Mouse (Mus musculus) left cerebral cortex, adult 9 months (tissue): ENCODE measurements around the gene AU041133.
"Not testable (repeated sequence)": the region's sequence is repeated elsewhere in the genome, so short reads cannot be mapped to it uniquely, and the experiment has no call there.

Source experiments
- DNase-seq, 2 experiments: peaks; one replicate each; pipeline ENCODE4 v3.0.0; 2022; ENCODE audit warnings: low spot score in 2 of 2

Gene AU041133

DNA sequence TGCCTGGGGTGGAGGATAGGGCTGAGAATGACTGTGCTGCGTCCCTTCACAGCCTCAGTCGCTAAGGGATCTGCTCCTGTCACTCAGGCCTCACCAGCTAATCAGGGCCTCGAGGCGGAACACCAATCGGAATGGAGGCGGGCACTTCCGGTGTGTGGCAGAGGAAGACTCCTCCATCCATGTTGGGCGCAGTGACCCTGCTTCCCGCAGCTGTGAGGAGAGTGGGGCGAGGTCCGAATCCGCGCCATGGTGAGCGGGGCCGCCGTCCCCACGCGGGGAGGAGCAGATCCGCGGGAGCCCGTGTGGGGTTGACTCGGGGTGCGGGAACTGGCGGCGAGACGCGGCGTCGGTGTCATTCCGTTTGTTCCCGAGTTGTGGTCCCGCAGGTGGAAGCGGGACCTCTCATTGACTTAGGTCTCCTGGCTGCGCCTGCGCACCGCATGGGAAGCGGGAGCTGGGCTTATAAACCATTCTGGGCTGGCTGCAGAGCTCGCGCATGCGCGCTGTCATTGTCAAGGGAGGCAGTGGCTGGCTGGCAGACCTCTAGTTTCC is at the start of gene AU041133:
AU041133 (plus strand) TSS at position 164 of the 552 bp plus-strand sequence.
- peak; percentile 84 to 94 for DNase-seq

DNA sequence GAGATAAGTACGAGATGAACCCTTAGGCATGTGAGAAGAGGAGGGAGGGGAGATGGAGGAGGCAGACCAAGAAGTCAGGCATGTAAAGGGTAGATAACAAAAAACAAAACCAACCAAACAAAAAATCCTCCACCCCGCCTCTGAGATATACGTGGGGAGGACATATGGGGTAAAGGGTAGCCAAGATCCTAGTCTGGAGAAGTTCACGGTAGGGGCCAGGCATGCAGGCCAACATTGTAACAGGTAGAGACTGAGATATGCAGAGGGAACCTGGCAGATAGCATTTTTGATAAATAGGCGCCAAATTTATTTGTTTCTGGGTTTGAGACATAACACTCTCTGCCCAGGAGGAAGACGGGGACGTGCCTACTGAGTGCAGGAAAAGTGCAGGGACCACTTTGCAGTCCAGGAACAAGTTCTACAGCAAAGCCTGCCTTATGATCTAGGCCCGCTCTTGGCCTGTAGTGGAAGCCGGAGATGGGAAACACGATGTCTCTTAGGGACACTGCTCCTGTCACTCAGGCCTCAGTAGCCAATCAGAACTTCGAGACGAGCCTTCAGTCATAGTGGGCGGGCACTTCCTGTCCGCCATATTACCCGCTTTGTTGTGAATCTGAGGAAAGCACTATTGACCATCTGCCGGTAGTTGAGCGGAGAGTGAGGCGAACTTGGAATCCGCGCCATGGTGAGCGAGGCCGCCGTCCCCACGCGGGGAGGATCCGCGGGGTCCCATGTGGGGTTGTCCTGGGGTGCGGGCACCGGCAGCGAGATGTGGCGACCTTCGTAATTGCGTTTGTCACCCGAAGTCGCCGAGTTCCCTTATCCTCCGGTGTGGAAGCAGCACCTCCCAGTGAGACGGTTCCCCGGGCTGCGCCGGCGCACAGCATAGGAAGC is 44.8 kb upstream of the AU041133 start, which contains the start of gene BC024063:
BC024063 (plus strand) TSS at position 626 of the 894 bp plus-strand sequence.
- DNase-seq = peak; percentile 73 to 81

DNA sequence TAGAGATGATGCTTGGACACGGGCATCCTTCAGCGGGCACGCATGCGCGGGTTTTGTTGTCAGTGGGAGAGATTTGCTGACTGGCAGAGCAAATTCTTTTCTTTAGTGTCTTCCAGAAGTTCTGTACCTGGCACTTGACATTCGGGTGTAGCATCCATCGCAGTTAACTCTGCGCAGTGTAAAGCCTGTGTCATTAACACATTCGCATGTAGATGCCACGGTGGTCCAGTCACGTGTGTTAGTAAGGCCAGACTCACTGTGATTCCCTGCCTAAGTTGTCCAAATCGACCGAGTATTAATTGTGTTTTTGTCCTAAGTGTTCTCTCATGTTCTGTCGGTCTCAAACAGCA is 44.2 kb upstream of the AU041133 start:
- DNase-seq = not testable (repeated sequence)

DNA sequence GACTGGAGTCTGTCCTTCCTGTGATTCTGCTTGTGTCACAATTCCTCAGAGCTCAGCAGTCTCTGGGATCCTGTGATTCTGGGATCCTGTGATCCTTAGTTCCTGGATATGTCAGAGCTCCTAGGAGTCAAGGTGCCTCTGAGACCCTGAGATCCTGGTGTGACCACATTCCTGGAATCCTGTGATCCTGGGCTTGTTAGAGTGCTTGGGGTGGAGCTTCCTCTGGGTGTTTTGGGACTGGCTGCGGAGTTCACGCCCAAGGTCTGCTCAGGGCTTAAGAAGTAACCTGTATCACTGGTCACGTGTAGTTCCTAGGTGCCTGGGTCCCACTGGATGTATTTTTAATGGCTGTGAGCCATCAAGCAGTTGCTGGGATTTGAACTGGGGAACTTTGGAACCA is 10.6 kb upstream of the AU041133 start:
- DNase-seq = no peak

DNA sequence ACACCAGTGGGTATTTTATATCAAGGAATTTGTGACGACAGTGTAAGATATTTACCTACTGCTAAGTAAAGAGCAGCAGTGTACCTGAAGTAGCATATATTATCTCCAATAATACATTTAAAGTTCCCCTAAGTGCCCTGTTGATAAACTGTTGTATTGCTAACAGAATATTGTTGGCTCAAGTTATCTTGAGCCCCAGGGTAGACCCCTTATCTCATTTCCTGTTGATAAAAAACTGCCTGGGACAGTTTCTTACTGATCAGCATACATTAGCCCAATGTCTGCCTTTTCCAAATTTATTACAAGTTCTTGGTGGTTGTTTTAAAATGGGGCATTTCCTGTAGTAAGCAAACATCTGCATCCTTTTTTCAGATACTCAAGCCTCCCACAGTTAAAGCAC is 17.5 kb downstream of the AU041133 start:
- DNase-seq = no peak

DNA sequence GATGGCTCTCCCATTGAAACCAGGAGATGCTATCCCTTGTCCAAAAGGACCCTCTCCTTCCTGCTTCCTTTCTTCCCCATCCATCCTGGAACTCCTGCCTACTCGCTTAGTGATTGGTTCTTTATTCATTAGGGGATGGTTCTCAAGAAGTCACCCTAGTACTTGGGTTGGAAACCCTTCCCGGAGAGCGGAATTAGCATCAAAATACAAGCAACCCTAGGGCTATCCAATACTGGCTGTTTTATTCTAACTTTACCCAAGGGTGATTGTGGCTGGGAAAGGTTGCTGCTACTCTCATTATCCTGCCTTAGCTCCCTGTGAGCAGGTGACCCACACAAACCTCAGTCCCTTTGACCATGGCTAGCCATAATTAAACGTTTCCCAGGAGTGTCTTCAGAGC is 19.8 kb downstream of the AU041133 start:
- DNase-seq = no peak

DNA sequence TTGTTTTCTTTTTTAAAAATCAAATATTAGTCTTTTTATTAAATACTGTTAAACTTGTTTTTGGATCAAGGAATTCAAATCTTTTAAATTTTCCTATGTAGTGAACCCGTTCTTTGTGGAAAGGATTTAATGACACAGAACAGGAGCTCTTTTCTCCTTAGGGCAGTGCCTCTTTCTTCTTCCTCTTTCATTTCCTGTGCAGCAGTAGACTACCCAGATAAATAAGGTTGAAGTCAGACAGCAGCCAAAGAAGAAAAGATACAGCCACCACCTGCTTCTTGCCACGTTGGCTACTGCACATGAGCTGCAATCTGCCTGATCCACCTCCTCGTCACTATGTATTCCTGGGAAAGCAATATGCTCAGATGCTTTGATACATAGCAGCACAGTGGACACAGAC is 40.0 kb downstream of the AU041133 start:
- DNase-seq = no peak

DNA sequence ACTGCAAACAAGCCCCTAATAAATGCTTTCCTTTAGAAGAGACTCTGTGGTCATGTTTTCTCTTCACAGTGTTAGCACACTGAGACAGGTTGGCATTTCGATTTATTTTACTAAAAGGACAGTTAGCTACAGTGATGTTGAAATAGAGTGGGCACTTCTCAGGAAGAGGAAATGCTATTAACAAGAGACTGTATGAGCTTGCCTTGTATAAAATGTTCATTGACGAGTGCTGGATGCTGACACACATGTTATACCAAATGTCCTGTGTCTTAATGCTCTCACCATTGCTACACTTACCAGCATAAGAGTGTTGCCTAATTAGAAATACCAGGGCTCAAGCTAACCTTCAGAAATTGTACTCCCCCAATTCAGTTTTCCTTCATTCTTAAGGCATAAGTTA is 42.0 kb downstream of the AU041133 start:
- no peak for DNase-seq

DNA sequence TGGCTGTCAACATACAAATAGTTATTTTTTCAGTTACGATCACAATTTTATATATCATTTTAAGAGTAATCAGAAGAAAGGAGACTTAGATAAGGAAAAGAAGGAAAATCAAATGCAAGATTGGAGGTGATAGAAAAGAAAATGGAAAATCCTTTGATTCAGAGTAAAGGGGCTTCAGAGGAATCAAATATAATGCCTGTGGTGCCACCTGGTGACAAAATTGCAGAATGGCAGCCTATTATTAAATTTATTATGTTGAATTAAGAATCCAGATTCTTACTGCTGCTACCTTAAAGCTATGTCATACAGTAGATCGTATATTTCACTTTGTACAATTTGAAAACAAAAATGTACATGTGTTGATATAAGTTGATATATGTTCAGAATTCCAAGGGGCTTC is 43.0 kb downstream of the AU041133 start:
- no peak for DNase-seq

DNA sequence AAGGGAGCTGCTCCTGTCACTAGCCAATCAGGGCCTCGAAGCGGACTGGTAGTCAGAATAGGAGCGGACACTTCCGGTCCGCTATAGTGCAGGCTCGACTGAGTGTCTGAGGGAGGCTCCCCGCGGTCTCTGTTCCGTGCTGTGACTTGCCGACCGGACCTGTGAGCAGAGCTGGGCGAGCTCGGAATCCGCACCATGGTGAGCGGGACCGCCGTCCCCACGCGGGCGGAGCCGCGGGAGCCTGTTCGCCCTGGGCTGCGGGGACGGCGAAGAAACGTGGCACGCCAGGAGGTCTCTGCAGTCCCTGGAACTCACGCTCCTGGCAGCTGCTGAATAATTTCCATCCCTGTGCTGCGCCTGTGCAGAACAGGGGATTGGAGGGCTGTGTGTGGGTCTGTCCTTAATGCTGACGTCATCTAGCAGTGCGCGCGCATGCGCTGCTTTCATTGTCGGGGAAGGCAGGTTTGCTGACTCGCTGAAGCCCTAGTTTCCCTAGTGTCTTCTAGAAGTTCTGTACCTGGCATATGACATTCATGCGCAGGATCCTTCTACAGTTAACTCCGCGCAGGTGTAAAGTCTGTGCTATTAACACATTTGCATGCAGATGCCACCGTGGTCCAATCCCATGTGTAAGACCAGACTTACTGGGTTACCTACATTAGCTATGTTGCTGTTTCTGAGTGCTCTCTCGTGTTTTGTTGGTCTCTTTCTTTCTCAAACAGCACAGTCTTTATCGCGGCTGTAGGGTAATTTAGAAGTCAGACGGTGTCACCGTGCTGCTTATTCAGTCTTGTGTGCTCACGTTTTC is 50.6 kb downstream of the AU041133 start:
- peak; percentile 80 to 89 for DNase-seq
